In genomic region chr5:143048232-143049012, GRCm38 (mm10) we compare ENCODE assay signal across 9 mouse cellular contexts.
DNase-seq lines count a peak whose midpoint lies in the region; ATAC-seq and TF ChIP-seq lines count a peak whose summit lies in the region.
"Had no signal": no experiment of that assay in that cellular context is flagged by ENCODE, and none has a peak within 500 bp of the region (broad histone marks: within the 10 kb centered on the region; RNA-seq: fewer than 3 reads in every experiment).

No protein-coding gene starts in this region.

- no peaks in the 10 kb centered on the region for H3K27me3 ChIP-seq in liver, embryonic 11.5 days (replicated peaks; ENCODE audit: control insufficient read depth, insufficient read depth, low read length)
- H3K27me3 ChIP-seq: CH12.LX had no signal

- no peak for ATAC-seq in liver, embryonic 11.5 days (replicated peaks; ENCODE audit: low FRiP score)

- no peak overlapping the region for H3K4me2 ChIP-seq in liver, embryonic 11.5 days

- H3K4me3 ChIP-seq in gastrocnemius, adult 2 months: no peak overlapping the region
- H3K4me3 ChIP-seq in liver, embryonic 11.5 days (ENCODE audit: low read depth, low read length): no peak overlapping the region

- 0 out of 2 replicates have a peak overlapping the region, but pooled peaks have one; percentile 7 for H3K9ac ChIP-seq in liver, embryonic 11.5 days (ENCODE audit: low read depth, low read length)

- intact Hi-C loops in gastrocnemius, adult 2 months (cut with DNase I): no loop called here

- TF ChIP-seq CTCF in gastrocnemius, adult 2 months (IDR thresholded peaks at IDR 0.05): no peak

- H3K4me1 ChIP-seq in liver, embryonic 11.5 days (replicated peaks; ENCODE audit: control insufficient read depth, insufficient read depth, low read length): peaks cover 49% of the 10 kb centered on the region

- no peak for DNase-seq in gastrocnemius, adult 2 months
- DNase-seq in gastrocnemius, adult 8-10 months (ENCODE audit: low spot score in 2 of 2): no peak
- DNase-seq in spleen, postnatal 36 days (ENCODE audit: low spot score in 2 of 2): peak; percentile 57 to 60
- no peak for DNase-seq in spleen, postnatal 10 days (ENCODE audit: low spot score in 2 of 2)
- DNase-seq in liver, embryonic 11.5 days (ENCODE audit: low spot score): no peak
- DNase-seq in yolk sac, embryonic 10.5 days (ENCODE audit: low spot score): peak; percentile 19
- DNase-seq in spleen, postnatal 14 days (ENCODE audit: low spot score in 2 of 2): no peak
- no peak for DNase-seq in embryo, embryonic 10 days (ENCODE audit: low spot score)

- H3K36me3 ChIP-seq in liver, embryonic 11.5 days (ENCODE audit: control insufficient read depth, insufficient read depth, low read length): peaks cover 3% of the 10 kb centered on the region; the same call in 1 of the 2 replicates

- H3K27ac ChIP-seq in gastrocnemius, adult 2 months: peak overlapping the region; percentile 66
- H3K27ac ChIP-seq in liver, embryonic 11.5 days (ENCODE audit: low read depth, low read length): peak overlapping the region; percentile 30; the same call in 1 of the 2 replicates

- H3K9me3 ChIP-seq in liver, embryonic 11.5 days (ENCODE audit: control insufficient read depth, low read length): no peaks in the 10 kb centered on the region

Comparison
In these comparisons a context has a peak if more than half of its experiments do, and no peak if none do; other contexts are left out.
1. DNase-seq: peak in spleen, postnatal 36 days (2 of 2) and yolk sac, embryonic 10.5 days (single experiment); none in gastrocnemius, adult 2 months (single experiment), gastrocnemius, adult 8-10 months (0 of 2), spleen, postnatal 10 days (0 of 2), liver, embryonic 11.5 days (single experiment), spleen, postnatal 14 days (0 of 2) and embryo, embryonic 10 days (single experiment).